Mouse (Mus musculus): Measurements from ENCODE around the gene Atf7ip.

Gene Atf7ip

GRCm38 (mm10) chr6:136650664-136651063 is 144.7 kb downstream of the Atf7ip start:
- DNase-seq: no peak

GRCm38 (mm10) chr6:136653331-136653730 is 147.4 kb downstream of the Atf7ip start:
- DNase-seq: no peak

DNA sequence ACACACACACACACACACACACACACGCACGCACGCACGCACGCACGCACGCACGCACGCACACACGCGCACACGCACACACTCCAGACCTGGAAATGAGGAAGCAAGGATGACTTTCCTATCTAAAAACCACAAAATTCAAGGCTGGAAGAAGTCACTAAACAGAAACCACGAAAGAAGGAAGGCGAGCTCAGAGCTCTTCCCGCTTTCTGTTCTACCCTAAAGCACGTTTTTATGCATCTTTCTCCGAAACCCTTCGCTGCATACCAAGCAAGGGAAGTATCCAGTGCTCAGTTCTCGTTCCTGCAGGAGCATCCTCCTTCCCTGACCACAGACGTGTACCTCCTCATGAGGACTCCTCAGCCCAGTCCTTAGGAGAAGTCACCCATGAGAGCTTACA is 148.5 kb downstream of the Atf7ip start:
- no peak for DNase-seq

GRCm38 (mm10) chr6:136655786-136656185 is 149.8 kb downstream of the Atf7ip start:
- DNase-seq: no peak

DNA sequence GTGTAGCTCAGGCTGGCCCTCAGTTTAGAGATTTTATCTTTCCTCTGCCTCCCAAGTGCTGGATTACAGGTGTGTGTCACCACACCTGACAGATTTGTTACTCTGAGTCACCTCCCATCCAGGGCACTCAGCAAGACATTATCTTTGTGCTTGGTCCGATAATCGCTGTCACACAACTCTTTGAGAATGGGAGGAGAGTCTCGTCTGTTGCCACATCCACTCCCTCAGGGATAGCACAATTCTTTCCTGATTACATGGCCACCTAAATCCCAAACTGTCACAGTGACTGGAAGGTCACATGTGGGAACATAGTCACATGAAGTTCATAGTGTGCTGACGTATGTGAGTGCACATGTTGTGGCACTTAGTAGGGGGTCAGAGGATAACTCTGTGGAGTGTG is 152.3 kb downstream of the Atf7ip start:
- DNase-seq: no peak

- no peak for DNase-seq
These were observed 153.3 kb downstream of the Atf7ip start for GRCm38 (mm10) chr6:136659226-136659625.

All from cerebellum, postnatal 14 days (tissue).